Mouse (Mus musculus) thymus, postnatal 10 days (tissue): ENCODE data around the gene Abca2.
A peak's percentile ranks its signal among the peaks of the same experiment; 100 is the strongest.

Experiments
- DNase-seq, 2 experiments: peaks; one replicate each; pipeline ENCODE4 v3.0.0; 2021; ENCODE audit warnings: low spot score in 2 of 2

Abca2 gene

DNA sequence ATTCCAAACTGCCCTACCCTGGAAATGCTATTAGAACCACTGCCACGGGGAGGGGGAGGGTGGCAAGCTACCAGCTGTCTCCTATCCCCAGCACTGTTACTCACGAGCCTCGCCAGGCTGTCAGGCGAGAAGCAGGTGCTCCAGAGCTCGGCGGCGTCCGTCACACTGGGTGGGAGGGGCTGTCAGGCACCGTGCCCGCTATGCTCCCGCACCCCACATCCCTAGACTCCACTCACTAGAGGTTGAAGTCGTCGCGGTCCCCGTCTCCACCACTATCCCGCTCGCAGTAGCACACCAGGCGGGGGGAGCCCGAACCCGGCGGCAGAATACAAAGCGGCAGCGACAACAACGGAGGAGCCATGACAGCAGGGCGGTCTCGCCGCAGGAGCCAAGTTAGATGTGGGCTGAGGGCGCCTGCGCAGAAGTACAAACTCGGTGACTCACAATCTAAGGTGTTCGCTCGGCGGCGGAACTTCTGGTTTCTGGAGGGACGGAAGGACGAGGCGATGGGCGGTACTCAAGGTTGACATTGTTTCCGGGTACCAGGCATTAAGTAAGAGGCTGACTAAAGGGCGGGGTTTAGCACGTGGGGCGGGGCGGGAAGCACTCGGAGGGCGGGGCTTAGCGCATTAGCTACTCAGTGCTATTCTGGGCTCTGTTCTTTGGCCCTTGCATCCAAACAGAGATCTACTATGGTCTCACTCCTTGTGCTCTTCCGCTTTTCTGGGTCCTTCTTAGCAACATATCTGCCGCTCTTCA is 32.2 kb downstream of the Abca2 start, which contains the start of gene Paxx:
TSS of gene Paxx (minus strand) at position 544 of the 759 bp plus-strand sequence.
- peak; percentile 91 to 95 for DNase-seq

DNA sequence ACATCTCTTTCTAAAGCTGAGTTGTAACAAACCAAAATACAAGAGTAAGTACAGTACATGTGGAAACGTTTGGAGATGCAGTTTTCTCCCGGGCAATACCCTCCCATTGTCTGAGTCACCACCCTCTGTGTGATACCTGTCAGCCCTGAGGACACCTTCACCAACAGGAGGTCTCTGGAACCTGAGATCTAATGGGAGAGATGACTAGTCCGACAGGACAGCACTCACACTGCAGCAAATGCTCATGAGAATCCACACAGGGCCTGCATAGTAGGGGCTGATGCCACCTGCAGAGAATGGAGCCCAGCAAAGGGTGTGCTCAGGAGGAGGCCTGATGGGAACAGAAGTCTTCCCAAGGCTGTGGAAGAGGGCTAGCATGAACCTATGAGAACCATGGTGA is 32.9 kb downstream of the Abca2 start:
- no peak for DNase-seq

DNA sequence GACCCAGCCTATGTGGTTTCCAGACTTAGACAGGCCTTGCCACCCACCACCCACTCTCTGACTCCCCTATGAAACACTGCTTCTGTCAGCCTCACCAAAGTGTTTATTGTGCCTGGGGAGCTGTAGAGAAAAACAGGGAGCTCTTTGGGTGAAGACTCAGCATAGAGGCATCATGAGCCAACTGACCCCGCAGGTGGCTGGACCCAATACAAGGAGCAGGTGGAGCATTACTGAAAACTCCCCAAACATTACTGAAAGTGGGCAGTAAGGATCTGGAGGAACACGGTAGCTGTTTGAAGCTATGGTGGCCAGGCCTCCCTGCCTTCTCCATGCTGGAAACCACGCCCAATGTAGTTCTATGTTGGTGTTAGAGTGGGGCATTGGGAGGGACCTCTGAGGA is 35.1 kb downstream of the Abca2 start:
- no peak for DNase-seq

DNA sequence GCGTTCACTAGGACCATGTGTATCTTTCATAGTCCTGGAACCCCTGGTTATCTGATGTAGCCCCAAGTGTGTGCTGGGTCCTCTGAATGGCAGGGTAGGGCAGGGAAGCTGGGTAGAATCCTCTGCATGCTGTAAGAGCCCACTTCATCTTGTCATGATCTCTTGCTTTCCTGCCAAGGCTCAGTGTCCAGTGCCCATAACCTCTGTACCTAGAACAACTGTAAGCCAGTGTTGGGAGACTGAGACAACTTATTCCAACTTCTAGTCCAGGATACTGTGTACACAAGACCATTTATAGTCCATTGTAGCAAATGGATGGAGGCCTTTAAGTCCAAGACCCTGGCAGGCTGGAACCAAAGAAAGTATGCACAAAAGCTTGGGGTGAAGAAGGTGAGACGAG is 36.8 kb downstream of the Abca2 start:
- no peak for DNase-seq

GRCm38 (mm10) chr2:25465816-25466635 is 37.5 kb downstream of the Abca2 start:
- DNase-seq, result peak; percentile 74 to 83

- no peak for DNase-seq
Measured at GRCm38 (mm10) chr2:25467606-25468303, 39.3 kb downstream of the Abca2 start.

DNA sequence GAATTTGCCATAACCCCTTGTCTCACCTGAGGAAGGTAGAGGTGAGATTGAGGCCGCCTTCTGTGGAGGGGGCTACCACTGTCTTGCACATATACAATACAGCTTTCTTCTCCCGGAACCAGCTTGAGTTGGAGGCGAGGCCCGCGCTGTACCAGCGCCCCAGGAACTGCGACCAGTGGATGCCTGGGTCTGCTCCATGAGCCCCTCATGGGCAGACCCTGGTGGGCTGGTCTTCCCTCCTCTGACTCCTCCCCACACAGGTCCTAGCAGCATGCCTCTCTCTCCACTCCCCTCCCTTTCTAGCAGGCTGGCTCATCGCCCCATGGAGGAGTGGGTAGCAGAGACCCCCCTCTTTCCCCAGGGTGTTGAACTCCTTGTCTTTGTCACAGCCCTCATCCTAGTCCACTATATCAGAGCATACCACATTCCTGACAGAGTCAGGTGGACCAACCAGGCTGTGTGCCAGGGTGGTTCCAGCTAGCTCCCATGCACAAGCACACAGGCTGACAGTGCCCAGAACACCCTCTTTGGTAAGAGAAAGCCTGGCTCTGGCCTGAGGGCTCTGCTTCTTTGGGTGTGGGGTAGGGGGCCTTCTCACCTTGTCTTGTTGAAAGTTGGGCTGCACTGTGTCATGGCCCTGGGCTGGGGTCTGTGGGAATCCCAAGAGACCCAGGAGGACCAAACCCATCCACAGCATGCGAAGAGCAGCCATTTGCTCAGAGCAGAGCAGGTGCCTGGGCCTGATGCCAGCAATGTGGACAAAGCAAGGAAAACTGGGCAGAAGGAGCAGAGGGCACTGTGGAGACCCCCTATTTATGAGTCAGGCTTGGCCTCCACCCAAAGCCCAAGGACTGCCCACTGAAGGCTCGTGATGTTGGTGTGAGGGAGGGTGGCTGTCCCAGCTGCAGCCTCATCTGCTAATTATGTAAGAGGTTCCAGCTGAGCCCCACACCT is 40.7 kb downstream of the Abca2 start:
- no peak for DNase-seq

DNA sequence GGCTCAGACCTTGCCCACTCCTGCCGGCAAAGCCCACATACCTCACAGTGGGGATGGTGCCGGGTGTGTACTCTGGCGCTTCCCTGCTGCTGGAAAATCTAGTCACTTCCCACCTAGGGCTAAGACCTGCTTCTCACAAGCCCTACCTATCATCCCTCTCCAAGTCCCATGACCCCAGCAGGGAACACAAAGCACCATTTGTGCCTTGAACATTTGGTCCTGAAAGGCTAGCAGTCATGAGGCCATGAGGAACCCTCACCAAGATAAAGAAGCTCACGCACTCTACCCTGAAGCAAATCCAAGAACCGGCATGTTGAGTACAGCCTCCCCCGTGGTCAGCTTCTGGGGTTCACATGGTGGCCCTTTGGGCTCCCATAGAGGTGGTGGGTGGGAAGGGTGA is 41.5 kb downstream of the Abca2 start, which contains the start of gene Ptgds:
TSS of gene Ptgds (minus strand) at position 78 of the 400 bp plus-strand sequence.
- no peak for DNase-seq

- DNase-seq, result no peak
Measured at GRCm38 (mm10) chr2:25472550-25472949, 44.0 kb downstream of the Abca2 start.

DNA sequence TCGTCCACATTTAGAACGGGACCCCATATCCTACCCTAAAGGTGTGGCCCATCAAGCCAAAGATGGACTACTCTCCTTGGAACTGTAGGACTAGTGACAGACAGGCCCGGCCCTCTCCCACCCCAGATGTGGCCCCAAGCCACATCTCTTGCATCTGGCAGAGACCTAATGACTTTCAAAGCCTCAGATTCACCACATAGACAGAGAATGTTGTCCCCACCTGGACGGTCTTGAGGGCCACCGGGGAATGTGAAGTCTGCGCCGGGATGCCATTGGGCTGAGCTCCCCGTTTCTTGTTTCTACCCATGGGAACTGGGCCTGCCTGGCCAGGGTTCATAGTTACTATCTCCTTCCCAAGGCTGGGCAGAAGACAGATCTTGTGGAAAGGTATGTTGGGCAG is 49.0 kb downstream of the Abca2 start:
- DNase-seq, result no peak

- DNase-seq, result no peak
Measured at GRCm38 (mm10) chr2:25477967-25478675, 49.6 kb downstream of the Abca2 start.

- DNase-seq, result no peak
Measured at GRCm38 (mm10) chr2:25479551-25480311, 51.2 kb downstream of the Abca2 start.

- no peak for DNase-seq
Measured at GRCm38 (mm10) chr2:25480541-25480940, 52.0 kb downstream of the Abca2 start.

DNA sequence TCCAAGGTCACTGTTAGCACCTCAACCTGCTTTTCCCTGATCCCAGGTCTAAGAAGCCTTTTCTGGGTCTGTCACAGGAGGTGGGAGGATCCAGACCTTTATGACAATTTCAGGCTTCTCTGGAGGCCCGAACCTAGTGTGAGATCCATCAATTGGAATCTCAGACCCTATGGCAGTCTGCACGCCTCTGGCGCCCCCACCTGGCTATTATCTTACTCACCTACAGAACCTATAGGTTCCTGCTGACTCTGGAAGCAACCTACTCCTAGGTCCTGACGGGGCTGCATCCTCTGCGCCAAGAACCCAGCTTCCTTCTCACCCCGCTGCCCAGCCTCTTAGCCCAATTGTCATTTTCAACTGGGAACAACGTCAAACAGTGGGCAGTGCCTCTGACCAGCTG is 54.5 kb downstream of the Abca2 start:
- peak; percentile 42 to 70 for DNase-seq

DNA sequence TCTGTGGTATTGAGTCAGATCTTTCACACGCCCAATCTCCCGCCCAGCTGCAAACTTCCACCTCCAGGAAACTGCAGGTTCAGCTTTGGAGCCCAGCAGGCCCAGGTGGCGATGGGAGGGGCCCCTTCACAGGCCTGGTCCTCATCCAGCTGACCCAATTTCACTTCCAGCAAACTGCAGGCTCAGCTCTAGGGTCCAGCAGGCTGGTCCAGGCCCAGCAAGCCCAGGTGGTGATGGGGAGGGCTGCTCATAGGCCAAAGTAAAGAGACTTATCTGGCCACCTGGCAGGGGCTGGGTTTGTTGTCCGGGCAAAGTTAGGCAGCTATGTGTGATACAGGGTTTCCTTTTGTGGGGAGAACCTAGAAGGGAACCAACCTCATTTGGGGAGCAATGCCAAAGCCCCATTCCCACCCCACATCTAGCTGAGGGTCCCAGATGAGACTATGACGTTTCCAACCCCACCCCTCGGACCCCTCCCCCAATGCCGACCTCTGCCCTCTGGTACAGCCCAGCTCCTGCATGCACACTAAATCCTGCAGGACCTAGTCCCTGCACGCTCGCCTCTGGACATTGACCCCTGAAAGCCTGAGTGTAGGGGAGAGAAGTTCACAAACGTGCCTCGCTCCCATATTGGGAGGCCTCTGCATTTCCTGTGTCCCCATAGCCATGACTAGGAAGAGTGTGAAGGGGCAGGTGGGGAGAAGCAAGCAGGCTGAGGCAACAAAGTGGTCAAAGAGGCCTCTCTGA is 56.6 kb downstream of the Abca2 start:
- peak; percentile 44 to 49 for DNase-seq

GRCm38 (mm10) chr2:25487965-25488670 is 59.6 kb downstream of the Abca2 start:
- no peak for DNase-seq

DNA sequence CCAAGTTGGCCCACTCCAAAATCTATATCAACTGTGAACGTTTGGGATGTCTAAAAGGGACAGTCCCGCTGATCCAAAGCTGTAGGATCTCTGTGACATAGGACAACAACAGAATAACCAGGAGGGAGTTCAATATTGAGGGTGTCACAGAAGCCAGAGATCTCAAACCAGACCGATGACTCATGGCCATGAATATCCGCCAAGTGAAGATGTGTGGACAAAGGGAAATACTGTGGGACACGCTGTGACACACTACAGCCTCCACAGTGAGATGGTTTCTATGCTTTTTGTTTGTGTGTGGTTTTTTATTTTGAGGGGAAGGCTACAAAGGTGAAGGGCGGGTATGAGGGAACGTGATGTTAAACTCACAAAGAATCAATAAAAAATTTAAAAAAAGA is 60.2 kb downstream of the Abca2 start:
- DNase-seq, result no peak

DNA sequence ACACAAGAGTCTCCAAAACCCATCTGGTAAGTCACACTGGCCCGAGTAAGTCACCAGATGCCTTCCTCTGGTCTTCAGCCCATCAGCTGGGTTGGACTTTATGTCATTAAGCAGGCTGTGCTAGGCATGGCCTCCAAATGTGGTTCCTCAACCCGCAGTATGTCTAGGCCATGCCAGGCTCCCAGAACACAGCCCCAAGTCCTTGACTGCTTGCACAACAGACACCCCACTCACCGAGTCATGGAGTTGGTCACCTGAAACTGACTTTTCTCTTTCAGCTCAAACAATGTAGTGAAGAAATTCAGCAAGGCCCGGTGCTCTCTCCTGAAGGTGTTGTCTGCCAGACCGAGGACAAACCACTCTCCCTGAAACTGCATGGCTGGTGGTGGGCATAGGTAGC is 64.5 kb downstream of the Abca2 start:
- DNase-seq, result no peak
